Mouse (Mus musculus): Measurements from ENCODE around the gene Trp53i11.

- TF ChIP-seq CTCF (IDR thresholded peaks at IDR 0.05; ENCODE audit: borderline replicate concordance, insufficient read depth, low read depth, low read length) (no peak), POLR2A (IDR thresholded peaks at IDR 0.05; ENCODE audit: borderline replicate concordance, insufficient read depth, low read length) (no peak)
Measured at GRCm38 (mm10) chr2:93242166-93242565, 54.8 kb downstream of the Trp53i11 start.

Measured in cerebellum, adult 2 months (tissue).